Mouse (Mus musculus) ZHBTc4 (cell line): Measurements from ENCODE around the gene Cflar.

Source experiments
- DNase-seq: peaks from one replicate; pipeline ENCODE4 v3.0.0-alpha.2; 2011; ENCODE audit warnings: low read depth, low spot score

Cflar gene

DNA sequence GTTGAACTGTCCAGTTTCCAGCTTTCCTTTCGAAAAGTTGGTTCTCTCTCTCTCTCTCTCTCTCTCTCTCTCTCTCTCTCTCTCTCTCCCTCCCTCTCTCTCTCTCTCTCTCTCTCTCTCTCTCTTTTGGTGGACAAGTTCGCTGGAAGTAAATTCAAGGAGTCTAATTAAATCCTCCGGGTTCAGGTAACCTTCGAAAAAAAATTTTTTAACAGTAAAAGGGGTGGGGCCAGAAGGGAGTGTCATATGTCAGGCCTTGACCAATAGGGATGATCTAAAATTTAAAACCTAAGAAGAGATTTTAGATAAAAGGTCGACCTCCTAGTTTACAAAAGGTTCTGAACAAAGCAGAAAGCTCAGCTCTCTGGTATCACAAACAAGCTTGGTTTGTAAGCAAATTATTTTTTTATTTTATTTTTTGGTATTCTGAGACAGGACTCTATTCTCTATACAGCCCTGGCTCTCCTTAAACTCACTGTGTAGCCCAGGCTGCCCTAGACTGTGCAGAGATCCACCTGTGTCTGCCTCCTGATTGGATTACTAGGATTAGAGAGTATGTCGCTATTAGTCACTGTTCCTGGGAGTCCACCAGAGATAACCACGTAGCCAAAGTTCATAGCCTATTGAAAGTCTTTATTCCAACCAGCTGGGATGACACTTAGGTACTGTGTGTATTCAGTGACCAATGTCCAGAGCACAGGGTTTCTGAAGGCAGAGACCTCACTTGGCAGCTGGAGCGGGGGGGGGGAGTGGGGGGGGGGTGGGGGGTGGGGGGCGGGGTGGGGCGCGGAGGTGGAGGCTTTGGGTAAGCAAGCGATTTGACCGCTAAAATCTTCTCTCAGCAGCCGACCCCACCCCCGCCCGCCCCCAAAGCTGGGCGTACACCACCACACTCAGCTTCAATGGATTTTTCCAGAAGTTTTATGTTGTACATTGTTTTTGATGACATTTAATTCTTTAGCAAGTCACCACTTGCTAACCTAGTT is 1.1 kb downstream of the Cflar start:
- peak; percentile 57 for DNase-seq

DNA sequence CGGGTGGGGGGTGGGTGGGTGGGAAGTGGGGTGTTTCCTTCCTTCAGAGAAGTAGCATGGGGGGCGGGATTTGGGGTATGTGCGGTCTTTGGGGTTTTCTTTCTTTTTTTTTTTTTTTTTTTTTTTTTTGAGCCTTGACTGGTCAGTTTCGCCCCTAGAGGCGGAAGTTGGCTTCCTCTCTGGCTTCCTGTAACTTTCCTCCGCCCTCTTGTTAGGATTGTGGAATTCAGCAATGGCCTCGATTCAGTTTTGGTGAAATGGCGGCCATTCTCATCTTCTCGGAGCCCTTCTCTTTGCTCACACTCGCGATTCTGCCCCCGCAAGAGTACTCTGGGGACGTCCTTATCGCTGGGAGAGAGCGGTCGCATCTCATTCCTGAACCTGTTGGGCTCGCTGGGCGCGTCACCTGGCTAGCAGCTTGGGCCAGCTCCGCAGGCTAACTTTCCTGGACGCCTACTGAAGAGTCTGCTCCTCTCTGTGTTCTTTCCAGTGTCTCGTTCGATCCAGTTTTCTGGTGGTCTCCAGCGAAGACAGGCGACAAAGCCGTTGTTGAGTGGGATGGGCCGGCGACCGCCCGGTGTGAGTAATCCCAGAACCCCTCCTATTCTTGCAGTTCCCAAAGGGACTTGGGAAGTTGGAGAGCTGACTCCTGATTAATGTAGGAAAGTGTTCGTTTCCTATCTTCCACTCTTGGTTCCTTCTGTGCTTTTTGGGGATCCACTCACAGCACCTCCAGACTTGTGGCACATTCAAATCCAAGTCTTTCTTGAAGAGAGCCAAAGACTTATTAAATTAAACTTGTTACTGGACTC is 2.0 kb downstream of the Cflar start:
- DNase-seq: peak; percentile 73

DNA sequence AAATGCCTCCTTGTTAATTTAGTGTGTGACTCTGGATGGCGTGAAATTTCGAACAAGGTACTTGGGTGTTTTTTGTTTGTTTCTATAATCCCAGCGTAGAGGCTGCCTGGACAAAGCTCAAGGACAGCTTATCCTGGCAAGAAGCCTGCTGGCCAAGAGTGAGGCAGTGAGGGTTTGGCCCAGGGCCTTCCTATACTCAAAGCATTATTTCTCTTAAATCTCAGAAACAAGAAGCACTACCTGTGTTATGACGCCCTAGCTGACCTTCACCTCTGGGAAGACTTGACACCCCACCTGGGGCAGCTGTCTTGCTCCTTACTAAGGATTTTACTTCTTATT is 2.6 kb downstream of the Cflar start:
- DNase-seq: no peak

DNA sequence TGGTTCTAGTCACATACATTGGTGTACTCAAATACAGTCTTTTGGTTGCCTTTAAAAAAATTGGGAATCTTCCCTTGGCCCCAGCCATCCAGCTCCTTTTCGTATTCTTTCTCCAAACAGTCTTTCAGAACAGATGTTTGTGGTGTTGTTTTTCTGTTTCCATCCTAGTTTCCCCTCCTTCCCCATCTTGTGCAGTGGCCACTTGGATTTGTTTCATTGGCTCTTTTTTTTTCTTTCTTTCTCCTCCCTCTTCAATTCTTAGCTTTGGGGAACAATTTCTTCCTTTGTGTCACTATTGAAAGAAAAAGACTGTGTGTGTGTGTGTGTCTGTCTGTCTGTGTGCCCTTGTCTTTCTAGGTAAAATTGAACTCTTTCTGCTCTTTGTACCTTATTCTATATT is 3.1 kb downstream of the Cflar start:
- no peak for DNase-seq

DNA sequence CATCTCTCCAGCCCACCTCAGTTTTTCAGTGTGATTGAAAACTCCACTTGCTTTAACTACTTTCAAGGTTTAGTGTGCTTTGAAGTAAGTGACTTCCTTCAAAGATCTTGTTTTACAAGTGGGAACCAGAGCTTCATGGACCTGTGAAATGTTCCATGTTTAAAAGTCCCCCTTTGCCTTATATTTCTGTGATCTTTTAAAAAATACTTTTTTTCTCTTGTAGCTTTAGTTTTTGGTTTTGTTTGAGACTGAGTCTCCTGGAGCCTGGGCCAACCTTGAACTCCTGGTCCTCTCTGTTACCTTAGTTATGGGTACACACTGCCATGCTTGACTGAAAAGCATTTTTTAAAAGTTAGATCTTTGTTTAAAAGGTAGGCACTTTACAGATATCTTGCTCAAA is 4.2 kb downstream of the Cflar start:
- no peak for DNase-seq

DNA sequence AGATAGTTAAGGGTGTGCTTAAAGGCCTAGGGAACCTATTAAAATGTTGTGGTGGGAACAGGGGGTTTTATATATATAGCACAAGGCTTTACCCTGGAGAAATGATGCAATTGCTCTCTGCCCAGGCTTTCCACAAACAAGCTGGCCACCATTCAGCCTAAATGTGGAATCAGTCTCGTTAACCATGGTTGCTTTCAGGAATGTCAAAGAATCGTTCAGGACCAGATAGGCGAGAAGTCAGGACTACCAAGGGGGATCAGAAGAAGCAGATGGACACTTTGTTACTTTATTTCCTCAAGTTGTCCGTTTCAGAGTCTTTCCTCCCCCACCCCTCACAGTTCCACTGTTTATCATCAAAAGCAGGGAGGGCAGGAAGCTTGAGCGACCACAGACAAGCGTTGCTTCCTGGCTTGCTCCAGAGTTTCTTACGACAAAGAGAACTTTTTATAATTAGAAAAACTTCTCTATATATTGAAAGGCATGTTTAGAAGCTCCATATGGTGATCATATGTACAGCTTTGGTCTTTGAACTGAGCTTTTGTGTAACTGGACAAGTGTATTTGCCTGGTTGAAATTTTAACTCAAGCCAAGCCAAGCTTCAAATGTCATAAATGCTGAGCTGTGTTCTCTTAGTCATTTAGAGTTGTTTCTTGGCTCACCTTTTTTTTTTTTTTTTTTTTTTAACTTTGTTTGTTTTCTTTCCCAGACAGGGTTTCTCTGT is 5.0 kb downstream of the Cflar start:
- DNase-seq: no peak

DNA sequence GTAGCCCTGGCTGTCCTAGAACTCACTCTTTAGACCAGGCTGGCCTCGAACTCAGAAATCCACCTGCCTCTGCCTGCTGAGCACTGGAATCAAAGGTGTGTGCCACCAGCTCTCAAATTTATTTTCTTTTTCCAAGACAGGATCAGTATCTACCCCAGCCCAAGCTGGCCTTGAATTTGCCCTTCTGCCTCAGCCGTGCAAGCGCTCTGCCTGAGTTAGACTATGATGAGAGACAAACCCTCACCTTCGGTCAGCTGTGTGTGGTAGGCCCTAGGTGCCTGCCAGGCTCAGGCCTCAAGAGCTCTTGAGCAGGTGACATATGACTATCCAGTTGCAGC is 5.5 kb downstream of the Cflar start:
- DNase-seq: no peak

DNA sequence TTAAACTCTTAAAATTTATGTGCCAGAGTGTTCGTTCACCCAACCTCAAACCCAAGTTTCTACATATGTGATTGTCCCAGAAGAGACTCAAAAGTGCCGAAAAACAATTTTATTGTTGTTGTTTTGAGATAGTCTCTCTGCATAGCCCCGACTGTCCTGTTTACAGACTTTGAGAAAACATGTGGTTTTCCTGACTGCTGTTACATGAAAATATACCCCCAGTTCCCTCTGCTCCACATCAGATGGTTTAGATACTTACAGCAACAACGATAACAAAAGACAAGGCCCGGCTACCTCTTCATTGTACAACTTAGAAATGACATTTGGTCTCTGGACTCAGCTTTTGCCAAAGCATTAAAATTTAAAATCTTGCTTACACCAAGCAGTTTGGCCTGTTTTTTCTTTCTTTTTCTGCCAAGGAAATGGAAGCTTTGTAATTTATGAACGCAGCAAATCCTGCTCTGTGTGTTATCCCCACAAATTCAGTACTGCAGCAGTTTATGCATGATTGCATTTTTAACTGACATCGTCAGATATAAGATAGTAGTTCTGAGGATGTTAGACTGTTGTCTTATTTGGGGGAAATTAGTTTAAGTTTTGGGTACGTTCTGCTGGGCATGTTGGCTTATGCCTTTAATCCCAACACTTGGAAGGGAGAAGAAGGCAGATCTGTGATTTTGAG is 6.4 kb downstream of the Cflar start:
- DNase-seq: no peak

DNA sequence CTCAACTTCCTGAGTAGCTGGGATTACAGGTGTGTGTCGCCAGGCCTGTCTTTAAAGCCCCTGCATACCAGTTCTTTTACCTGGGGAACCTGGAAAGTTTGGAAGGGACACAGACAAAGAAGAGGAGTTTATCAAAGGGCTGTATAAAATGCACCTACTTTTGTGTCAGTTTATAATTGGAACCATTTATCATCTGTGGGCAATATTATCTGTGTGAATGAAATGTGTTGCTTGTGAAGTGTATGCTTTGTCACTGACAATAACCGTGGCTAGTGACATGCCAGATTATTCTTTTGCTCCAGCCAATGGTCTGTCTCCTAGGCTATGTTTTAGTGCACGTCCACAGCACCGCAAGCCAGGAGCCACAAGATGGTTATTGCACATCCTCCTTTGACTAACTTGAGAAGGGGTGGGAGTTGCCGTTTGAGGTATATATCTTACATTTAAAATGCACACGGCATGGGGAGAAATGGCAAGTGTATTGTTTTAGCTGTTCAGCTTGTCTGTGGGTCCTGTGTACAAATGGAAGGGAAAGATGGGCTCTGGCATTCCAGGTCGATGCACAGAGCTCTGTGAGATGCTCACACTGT is 8.1 kb downstream of the Cflar start:
- no peak for DNase-seq

DNA sequence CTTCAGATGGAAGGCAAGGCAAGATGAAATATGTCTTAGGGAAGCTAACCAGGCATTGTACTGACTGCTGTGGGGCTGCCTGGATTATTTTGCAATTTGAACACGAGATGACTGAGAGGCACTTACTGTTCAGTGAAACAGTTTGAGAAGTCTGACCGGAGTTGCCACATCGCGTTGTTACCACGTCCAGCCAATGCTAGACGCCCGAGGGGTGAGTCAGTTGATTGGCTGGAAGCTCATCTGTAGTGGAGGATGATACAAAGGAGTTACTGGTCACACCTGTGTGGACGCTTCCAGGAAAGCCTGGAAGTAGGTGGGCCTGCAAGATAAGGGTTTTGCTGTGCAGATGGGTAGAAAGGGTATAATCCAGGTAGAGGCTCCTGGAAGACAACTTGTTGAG is 8.8 kb downstream of the Cflar start:
- no peak for DNase-seq

DNA sequence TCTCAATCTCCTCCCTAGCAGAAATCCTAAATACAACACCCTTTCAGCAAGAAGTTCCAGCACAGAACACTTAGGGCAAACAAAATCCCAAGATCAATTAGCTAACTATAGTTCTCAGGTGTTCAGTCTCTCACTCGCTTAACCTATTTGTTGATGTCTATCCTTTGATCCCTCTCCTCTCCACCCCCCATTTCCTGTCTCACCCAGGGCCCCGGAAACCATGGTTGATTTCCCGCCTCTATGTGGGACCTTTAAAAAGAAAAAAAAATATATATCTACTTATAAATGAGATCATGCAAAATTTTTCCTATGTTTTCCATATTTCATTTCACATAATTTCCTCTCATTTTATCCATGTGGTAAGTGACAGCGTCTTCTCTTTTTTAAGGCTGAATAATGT is 9.7 kb downstream of the Cflar start:
- no peak for DNase-seq

DNA sequence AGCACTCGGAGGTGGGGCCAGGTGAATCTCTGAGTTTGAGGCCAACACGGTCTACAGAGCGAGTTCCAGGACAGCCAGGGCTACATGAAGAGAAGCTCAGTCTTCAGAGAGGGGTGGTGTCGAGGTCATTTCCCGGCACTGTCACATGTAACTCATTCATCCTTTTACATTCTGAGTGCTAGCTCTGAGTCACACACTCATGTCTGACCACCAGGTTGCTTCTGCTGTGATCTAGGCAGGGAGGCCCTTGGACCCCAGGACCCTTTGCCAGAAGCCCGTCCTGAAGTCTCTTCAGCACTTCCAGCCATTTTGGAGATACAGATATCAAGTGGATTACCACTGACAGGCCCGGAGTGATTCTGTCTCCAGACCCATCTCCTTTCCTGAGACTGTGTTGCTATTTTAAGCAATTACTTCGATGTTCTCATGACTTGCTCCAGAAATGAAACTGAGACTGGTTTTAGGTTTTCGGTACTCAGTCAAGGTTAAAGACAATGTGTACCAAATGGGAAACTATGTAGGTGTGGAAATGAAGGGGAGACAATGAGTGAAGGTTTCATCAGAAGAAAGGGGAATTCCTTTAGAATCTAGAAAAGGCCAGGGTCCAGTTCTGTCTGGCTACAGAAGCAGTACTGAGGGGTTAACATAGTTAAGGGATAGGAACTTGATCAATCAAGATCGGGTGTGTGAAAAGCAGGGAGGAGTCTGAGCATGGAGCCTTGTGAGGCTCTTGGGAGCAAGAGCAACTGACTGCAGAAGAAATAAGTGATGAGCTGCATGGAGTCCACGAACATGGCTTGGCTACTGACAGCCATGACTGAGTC is 11.0 kb downstream of the Cflar start:
- peak; percentile 16 for DNase-seq

DNA sequence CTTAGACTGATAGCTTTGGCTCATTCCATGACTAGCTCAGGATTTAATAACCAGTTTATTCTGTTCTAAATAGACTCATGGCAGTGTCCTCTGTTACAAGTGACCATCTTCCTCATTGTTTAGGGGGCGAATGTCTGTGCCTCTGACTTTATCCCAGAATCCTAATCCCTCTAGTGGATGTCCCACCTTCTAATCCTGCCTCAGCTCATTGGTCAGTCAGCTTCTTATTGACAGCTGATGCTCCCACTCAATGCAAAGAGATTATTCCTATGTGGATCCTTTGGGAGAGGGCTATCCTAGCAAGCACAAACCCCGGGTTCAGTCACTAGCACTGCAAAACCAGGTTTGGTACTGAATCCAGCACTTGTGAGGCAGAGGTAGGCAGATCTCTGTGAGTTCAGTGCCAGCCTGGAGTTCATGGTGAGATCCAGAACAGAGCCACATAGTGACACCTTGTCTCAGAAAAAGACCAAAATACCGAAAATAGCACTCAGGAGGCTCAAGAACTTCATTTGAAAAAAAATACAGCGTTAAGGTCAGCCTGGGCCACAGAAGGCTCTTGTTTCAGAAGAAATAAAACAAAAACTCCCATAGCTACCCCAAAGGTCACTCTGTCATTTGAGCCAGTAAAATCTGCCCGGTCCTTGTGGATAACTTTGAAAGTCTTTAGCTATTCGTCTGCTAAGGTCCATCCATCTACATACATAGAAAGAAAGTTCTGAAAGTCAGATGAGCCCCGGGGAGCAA is 11.9 kb downstream of the Cflar start:
- peak; percentile 31 for DNase-seq

DNA sequence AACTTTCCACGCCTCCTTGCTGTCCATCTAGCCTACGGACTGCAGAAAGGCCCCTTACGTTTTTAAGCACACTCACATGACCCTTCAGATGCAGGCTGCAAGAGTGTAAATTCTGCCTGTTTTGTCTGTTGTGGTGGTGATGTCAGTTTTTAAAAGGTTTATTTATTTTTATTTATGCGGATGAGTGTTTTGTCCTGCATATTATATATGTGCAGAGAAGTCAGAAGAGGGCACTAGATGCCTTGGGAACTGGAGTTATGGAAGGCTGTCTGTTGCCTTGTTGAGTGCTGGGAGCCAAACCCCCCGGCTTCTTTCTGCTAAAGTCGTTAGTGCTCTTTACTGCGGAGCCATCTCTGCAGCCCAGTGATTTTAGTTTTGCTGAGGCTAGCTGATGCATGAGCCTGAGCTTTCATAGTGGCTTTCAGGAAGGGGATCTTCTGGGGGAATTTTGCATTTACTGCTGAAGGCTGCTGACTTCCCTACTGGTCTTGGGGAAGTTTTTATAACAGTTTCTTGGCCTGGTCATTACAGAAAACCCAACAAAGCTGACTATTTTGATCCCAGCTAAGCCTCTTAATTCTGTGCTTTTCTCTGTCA is 12.6 kb downstream of the Cflar start:
- DNase-seq: no peak

DNA sequence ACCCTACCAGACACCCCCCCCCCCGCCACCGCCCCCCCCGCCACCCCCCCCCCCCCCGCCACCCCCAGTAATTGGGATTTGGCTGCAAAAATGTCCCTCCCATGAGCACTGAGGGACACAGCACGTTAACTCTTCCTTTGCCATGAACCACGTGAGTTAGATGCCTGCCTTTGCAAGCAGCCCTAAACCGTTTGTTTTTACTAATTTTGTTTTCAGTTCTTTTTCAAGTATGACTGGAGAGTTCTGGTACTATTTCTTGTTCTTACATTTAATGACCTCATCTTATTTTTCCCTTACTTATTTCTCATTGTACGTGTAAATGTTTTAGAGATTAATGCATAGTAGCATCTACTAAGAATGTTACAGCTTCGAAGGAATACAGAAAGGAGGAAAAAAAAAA is 13.2 kb downstream of the Cflar start:
- no peak for DNase-seq

DNA sequence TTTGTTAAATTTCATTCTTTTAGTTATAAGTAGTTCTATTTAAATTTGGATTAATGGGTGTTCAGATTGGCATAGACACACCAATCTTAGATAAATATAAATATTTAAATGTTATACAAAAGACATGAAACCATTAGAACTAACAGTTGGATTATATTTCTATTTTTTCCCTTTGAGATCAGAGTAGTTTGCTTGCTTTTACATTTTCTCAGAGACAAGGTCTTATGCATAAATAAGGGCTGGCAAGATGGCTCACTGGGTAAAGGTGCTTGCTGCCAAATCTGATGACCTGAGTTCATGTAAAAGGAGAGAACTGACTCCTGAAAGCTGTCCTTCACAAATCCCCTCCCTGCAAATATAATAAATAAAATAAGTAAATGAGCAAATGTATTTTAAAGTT is 13.8 kb downstream of the Cflar start:
- DNase-seq: no peak

DNA sequence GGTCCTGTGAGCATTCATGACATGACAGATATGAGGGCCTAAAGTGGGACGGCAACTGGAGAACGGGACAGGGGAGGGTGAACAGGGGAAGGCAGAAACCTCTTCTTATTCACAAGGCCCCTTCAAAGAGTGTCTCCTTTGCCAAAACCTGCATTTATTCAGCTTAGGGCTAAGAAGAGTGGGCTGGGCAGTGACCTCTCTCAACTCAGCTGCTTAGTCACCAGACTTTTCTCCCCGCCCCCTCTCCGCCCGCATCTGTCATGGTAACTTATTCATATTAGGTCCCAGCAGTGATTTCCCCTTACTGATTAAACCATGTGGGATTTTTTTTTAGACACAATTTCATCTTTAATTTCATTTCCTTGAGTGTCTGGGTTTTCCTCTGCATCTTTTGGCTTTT is 14.5 kb downstream of the Cflar start:
- no peak for DNase-seq

DNA sequence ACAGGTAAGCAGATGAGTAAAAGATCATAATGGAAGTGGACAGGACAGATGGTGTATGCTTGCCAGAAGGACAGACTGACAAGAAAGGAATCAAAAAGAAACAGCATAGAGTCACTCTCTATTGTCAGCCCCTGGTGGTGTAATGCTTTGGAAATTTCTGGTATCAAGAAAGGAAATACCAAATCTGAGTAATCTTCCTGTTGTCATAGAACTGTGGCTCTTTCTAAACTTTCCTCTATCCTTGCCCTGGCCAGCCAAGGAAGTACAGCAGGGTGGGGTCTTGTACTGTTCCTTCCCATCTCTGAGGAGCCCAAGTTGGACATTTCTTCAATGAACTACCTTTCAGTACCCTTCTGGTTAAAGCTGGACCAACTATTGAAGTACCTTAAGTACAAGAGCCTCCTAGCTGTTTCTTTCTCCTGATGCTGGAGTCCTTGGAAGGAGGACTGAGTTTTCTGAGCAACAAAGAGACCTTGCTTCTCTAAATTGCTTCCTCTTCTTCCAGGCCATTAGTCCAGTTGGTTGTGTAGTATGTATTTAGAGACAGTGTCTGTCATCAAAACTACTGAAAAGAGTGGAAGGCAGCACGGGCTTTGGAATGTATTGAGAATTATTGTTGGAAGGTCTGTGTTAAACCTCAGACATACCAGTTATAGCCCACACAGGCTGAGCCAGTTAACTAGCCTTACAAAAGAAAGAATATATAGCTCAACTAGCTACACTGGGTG is 15.9 kb downstream of the Cflar start:
- no peak for DNase-seq
